Mouse (Mus musculus) kidney, adult 10 weeks (tissue): Measurements from ENCODE around the gene Olfr1450. TPM values are rescaled to one million over a fixed set of nuclear protein-coding genes. Genes with fewer than 3 reads are reported as not detected.

Experiments used
- polyA plus RNA-seq: library from polyadenylated mRNA; stranded (reverse); fragments of 350-450 nt; fragmentation: Illumina TruSeq; extraction: RNeasy Lipid Tissue Mini Kit (QIAGEN cat#74804); gene quantifications from one replicate; pipeline ENCODE4 v1.2.3, GENCODE M21; 2014; ENCODE audit warnings: low read depth, low replicate concordance

The Olfr1450 gene
- polyA plus RNA-seq, result not detected

DNA sequence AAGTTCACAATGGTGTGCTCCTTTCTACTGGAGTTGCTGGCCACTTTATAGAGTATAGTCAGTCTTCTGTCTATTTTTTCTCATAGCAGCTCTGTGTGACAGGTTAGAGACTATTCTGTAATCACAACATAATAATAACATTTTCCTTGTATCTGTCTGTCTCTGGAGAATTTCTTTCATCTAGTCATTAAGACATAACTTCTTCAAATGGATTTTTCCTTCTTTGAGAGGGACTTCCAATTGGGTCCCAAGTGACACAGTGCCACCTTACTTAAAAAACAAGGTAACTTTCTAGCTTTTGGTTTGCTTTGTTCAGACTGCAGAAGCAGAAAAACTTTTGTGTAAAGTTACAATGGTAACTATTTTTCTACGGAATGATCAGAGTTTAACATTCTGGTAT is at the start of gene Olfr1450:
Gene Olfr1450 (plus strand): TSS at position 301 of the 400 bp plus-strand sequence.

DNA sequence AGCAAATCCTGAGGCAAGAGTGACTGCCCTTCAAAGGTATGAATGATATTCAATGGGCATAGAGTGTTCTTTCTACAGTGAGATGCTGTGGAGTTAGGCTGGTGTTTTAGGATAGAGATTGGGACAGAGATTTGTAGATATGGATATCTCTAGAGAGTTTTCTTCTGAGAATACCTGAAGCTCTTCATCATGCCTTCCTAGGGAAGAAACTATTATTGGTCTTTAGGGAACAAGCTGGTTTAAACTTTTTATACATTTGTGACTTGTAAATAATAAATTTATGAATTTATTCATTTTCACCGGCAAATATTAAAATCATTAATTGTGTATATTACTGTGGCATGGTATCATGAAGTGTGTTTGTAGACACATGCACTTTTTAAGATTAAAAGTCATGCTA is 46.4 kb upstream of the Olfr1450 start, which contains the start of gene Olfr1447:
Gene Olfr1447 (minus strand): TSS at position 101 of the 400 bp plus-strand sequence.

DNA sequence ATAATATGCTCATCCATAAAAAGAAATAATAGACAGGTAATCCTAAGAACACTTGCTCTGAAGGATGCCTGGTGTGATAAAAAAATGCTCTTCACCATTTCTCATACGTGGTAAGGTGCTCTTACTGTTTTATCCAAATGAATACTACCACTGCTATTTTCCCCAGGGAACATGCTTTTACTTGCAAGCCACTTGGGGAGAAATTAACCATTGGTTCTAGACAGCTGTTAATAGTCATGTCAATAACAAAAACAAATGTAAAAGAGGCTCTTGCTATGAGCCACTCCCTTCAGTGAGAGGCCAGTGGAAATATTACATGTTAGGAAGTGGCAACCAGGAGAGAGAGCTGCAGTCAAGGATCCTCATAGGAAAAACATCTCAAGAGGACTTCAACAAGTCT is 25.7 kb upstream of the Olfr1450 start, which contains the start of gene Olfr1448:
Gene Olfr1448 (minus strand): TSS at position 101 of the 400 bp plus-strand sequence.

DNA sequence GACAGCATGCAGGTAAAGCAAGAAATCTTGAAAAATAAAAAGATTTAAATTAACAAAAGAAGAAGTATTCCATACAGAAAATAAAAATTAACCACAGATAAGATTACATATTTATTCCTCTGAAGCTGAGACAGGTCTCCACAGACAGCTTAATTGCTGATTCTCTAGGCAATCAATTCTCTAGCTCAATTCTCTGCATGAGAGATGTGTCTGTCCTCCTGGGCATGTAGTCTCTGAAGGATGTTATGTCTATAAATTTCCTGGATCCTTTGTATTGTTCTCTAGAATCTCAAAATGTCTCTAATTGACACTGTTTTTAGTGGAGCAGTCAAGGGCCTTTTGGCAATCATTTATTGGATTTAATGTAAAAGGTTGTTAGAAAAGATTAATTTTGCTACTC is 19.5 kb upstream of the Olfr1450 start, which contains the start of gene Olfr1449:
Gene Olfr1449 (plus strand): TSS at position 301 of the 400 bp plus-strand sequence.

DNA sequence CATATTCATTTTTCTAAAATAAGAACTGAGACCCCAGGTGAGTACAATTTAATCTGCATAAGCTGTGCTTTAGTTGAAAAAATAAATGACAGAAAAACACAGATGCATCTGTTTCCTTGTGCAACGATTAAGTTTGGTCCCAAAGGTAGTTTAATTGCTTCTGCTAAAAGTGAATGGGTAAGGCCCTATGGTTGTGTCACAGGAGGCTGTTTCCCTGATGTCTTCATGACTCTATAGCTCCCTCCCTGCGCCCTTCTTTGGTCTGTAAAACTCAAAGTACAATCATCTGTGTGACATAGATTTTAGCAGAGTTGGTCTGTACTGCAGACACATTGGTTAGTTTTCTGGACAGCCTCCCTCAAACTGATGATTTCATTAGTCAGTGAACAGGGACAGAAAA is 44.7 kb downstream of the Olfr1450 start, which contains the start of gene Olfr1451:
Gene Olfr1451 (plus strand): TSS at position 301 of the 400 bp plus-strand sequence.

Other genes starting within 250 kb of the Olfr1450 start
- gene Cntf, start 184.6 kb upstream of the Olfr1450 start, polyA plus RNA-seq, result 3.8 TPM
- gene Zfp91, start 154.1 kb upstream of the Olfr1450 start, polyA plus RNA-seq, result 134 TPM
- gene Lpxn, start 154.1 kb upstream of the Olfr1450 start, polyA plus RNA-seq, result 1.3 TPM
- not detected for gene Gm5244, start 103.6 kb upstream of the Olfr1450 start, polyA plus RNA-seq
- not detected for gene Olfr1444, start 93.0 kb upstream of the Olfr1450 start, polyA plus RNA-seq
- gene Olfr1445, start 66.4 kb upstream of the Olfr1450 start, polyA plus RNA-seq, result not detected
- not detected for gene Olfr1446, start 56.7 kb upstream of the Olfr1450 start, polyA plus RNA-seq
- not detected for gene Olfr1447, start 46.5 kb upstream of the Olfr1450 start, polyA plus RNA-seq
- gene Olfr1448, start 25.8 kb upstream of the Olfr1450 start, polyA plus RNA-seq, result not detected
- gene Olfr1449, start 19.4 kb upstream of the Olfr1450 start, polyA plus RNA-seq, result not detected
- gene Olfr1451, start 44.8 kb downstream of the Olfr1450 start, polyA plus RNA-seq, result not detected
- gene Olfr1453, start 78.1 kb downstream of the Olfr1450 start, polyA plus RNA-seq, result not detected
- not detected for gene Olfr1454, start 110.4 kb downstream of the Olfr1450 start, polyA plus RNA-seq
- not detected for gene Olfr1457, start 147.6 kb downstream of the Olfr1450 start, polyA plus RNA-seq
- gene Olfr1458, start 156.5 kb downstream of the Olfr1450 start, polyA plus RNA-seq, result not detected
- not detected for gene Olfr1459, start 199.3 kb downstream of the Olfr1450 start, polyA plus RNA-seq
- gene Olfr1461, start 212.7 kb downstream of the Olfr1450 start, polyA plus RNA-seq, result not detected
- not detected for gene Olfr1462, start 235.5 kb downstream of the Olfr1450 start, polyA plus RNA-seq